Mouse (Mus musculus) telencephalon, adult 2 months (tissue): Measurements from ENCODE around the gene Invs.
A peak's percentile ranks its signal among the peaks of the same experiment; 100 is the strongest.

Experiments used
- DNase-seq: peaks from one replicate; pipeline ENCODE4 v3.0.0-alpha.2; 2011; ENCODE audit warnings: low read depth, low spot score

The Invs gene

DNA sequence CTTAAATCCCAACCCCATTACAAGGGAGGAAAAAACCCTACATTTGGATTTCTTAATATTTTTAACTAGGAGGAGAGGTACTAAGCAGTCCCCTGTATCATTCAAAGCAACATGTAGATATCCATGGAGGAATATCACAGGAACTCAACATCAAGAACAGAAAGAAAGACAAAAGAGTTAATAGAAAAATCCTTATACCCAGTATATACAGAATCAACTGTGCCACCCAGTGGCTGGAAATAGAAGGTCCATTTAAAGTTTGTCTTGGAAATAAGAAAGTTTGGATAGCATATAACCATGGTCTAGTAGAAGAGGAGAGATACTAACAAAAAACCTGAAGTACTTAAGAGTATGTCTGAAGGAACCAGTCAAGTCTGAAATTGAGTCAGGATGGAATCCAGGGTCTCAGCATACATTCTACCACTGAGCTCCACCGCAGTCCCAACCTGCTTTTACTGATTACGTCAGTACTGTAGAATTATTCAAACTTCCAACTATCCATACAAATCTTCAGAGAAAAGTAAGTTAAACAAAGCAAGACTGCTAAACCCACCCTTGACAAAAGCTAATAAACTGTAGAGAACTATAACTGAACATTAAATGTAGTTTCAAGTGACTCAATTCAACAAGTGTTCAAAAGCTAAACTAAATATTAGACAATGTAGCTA, 174.7 kb downstream of the Invs start:
- DNase-seq, result peak; percentile 15

DNA sequence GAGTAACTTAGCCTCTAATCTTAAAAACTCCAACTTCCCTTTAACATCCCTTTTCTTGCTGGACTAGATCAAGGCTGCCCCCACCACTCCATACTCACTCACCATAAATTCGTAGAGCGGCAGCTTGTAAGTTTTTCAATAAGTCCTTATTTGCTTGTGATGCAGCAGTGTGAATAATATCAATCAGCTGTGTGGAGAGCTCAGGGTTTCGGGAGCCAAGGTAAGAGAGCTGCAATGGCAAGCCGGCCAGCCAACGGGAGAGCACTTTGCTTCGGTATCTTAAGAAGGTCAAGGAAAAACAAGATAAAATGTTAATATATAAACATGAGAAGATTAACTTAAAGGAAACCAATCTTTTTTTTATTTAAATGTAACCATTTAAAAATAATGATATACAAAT, 178.9 kb downstream of the Invs start:
- no peak for DNase-seq

DNA sequence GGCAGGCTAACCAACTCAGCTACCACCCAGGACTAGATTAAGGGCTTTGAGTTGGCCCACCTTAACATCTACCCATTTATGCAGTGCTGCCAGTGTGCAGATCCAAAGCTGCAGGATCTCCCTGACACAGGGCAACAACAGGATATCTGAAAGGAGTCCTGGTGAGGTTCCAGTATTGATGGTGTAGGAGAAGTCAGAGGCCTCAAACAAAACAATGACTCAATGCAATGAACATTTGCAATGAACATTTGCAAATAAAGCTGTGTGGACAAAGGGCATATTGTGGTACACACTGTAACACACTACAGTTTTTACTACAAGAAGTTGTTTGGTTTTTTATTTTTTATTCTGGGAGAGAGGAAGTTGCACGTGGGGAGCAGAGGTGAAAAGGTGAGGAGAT, 181.5 kb downstream of the Invs start:
- no peak for DNase-seq

DNA sequence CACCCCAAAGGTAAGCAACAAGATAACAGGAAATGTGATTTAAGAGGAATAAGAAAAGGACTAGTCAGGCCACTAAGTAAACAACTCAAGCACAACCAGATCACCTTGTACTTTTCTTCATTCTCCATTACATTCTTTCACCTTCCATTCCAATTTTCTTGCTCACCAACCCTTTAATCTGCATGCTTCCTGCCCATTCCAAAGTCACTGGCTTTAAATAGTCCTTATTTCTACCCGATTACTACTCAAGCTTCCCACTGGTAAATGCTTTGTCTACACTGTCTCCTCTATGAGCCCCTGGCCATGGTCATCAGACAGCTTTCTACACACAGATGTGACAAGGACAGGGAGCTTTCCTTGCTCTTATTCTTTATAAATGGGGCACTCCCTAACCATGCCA, 191.4 kb downstream of the Invs start:
- no peak for DNase-seq

DNA sequence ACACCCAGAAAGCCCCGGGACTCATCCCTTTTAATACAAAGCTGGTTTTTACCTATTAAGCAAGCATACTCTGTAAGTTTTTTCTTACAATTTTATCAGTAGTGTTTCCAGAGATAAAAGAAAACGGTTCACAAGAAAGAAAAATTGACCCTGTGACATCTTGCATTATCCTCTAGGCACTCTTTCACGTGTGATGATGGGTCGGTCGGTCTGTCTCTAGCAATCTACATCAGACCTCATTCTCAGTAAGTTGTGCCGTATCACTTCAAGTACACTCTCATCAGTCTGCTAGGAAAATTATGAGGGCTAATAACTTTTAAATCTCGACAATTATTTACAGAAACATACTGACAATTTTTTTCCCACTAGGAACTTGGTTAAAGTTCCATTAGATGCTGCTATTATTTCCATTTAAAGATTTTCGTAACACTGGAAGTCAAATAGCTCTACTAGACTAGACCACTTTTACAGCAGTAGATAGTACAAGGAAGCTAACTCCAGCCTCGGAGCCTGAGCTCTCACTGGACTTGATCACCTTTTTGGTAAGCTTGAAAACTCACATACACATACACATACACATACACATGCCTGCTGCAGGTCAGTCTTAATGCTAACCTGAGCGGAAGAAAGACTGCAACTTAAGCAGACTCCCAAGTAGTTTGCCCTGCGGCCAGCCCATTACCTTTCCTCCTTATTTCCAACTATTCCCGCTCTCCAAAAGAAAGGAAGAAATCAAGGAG, 192.7 kb downstream of the Invs start:
- no peak for DNase-seq

DNA sequence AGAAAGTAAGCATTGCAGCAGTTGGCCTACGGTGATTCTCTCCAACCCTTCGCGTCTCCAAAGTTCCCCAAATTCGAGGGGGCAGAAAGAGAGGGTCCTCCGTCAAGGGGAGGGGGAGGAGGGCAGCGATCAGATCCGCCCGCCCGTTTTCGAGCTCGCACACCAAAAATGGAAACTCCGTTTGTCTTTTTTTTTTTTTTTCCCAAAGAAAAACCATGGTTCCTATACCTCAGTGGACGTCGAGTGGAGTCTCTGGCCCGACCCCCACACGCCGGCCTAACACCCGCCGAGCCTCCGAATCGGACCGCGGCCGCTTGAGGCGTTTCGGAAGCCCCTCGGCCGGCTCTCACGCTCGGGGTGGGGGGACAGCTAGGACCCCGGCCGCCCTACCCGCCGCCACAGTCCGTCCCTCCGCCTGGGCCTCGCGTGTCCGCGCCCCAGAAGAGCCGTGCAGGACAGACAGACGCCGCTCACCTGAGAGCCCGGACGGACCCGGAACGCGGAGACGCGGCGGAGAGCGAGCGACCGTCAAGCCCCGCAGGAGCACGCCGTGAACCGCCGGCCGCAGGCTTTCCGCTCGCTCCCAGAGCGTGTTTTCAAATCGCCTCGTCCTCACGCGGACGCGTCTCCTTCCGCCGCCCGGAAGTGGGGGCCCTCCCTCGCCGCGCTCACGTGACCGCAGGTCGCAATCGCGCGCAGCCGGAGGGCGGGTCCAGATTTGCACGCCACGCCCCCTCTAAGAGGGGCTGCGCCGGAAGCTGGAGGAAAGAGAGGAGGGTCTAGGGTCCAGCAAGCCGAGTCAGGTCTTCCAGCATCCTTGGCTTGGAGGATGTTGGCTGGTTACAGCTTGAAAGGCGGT, 193.5 kb downstream of the Invs start, which contains the start of gene Tex10:
Tex10 (minus strand) TSS at position 668 of the 859 bp plus-strand sequence.
- DNase-seq, result peak; percentile 78

DNA sequence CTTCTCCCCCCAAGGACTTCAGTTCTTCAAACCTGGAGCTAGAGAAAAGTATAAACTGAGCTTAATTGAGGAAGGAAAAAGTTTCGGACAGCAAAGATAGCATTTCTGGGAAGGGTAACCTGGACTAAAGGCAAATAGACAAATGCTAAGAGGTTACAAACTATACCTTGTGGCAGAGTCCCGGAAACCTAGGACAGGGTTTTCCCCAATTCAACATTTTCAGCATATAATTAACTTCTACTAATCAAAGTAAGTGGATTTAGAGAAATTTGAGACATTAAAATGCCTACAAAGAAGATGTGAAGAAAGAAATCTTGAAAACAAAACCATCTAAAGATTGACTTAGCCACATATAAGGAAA, 194.1 kb downstream of the Invs start:
- DNase-seq, result no peak

DNA sequence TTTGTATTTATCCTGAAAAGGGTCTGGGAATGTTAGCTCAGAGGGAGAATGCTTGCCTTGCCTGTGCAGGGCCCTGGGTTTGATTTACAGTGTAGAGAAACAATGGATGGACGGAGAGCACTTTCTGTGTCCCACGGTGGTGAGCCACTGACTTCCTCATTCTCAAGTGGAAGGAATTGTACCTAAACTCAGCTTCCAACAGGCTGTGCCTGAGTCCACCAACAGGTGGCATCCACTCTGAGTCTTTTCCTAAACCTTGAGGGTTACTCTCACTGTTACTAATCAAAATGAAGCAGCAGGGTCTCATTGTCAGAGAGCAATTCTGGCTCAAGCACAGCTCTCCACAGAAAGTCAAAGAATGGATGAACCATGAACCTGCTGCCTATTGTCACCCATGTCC, 201.7 kb downstream of the Invs start:
- DNase-seq, result no peak
